In genomic region chr7:110651091-110651490, GRCm38 (mm10) we compare ENCODE assay signal across 24 mouse cellular contexts. TPM values are rescaled to one million over a fixed set of nuclear protein-coding genes. Genes with fewer than 3 reads are reported as not detected.
DNase-seq lines count a peak whose midpoint lies in the region; ATAC-seq lines count a peak whose summit lies in the region.
"Had no signal": no experiment of that assay in that cellular context is flagged by ENCODE, and none has a peak within 500 bp of the region (broad histone marks: within the 10 kb centered on the region; RNA-seq: fewer than 3 reads in every experiment).

No protein-coding gene starts in this region.

- H3K27ac ChIP-seq in liver, embryonic 11.5 days (ENCODE audit: low read depth, low read length): no peak overlapping the region
- H3K27ac ChIP-seq: embryonic facial prominence, embryonic 15.5 days; gastrocnemius, adult 2 months; hindbrain, embryonic 14.5 days; left cerebral cortex, adult 2 months; liver, embryonic 13.5 days had no signal

- 80% methylated on average over 6 of the region's 6 CpGs for WGBS in liver, embryonic 11.5 days

- H3K9me3 ChIP-seq in liver, embryonic 11.5 days (ENCODE audit: control insufficient read depth, low read length): peaks cover 5% of the 10 kb centered on the region; the same call in 1 of the 2 replicates
- H3K9me3 ChIP-seq: embryonic facial prominence, embryonic 15.5 days had no signal

- intact Hi-C loops in heart, postnatal 10 days (cut with DNase I): no loop called here

- H3K4me2 ChIP-seq in liver, embryonic 11.5 days: no peak overlapping the region
- H3K4me2 ChIP-seq: embryonic facial prominence, embryonic 15.5 days; heart, embryonic 12.5 days; hindbrain, embryonic 14.5 days; liver, embryonic 13.5 days had no signal

- DNase-seq in heart, postnatal 4 days: peak; percentile 42
- no peak for DNase-seq in heart, postnatal 10 days
- peak; percentile 68 for DNase-seq in urinary bladder, postnatal 14 days (ENCODE audit: low spot score)
- no peak for DNase-seq in urinary bladder, postnatal 25 days (ENCODE audit: low spot score)
- peak; percentile 80 for DNase-seq in kidney, adult 9 months
- peak; percentile 54 to 65 for DNase-seq in kidney, postnatal 4 days
- DNase-seq in layer of hippocampus, postnatal 14 days (ENCODE audit: low spot score in 2 of 2): no peak
- no peak for DNase-seq in liver, embryonic 11.5 days (ENCODE audit: low spot score)
- DNase-seq: adrenal gland, postnatal 25 days; B cell, adult 2 months; cerebellum, adult 18-20 months; gastrocnemius, adult 2 months; liver, embryonic 13.5 days; midbrain, embryonic 14.5 days; thymus, adult 18-20 months had no signal

- no peaks in the 10 kb centered on the region for H3K27me3 ChIP-seq in liver, embryonic 11.5 days (replicated peaks; ENCODE audit: control insufficient read depth, insufficient read depth, low read length)
- H3K27me3 ChIP-seq: embryonic facial prominence, embryonic 15.5 days; heart, embryonic 12.5 days; liver, embryonic 13.5 days; Patski had no signal

- H3K9ac ChIP-seq in liver, embryonic 11.5 days (ENCODE audit: low read depth, low read length): no peak overlapping the region
- H3K9ac ChIP-seq: embryonic facial prominence, embryonic 15.5 days; heart, embryonic 12.5 days; hindbrain, embryonic 14.5 days; liver, embryonic 13.5 days had no signal

- H3K4me1 ChIP-seq in liver, embryonic 11.5 days (replicated peaks; ENCODE audit: control insufficient read depth, insufficient read depth, low read length): no peaks in the 10 kb centered on the region; the same call in 1 of the 2 replicates
- H3K4me1 ChIP-seq: embryonic facial prominence, embryonic 15.5 days had no signal

- H3K36me3 ChIP-seq in liver, embryonic 11.5 days (ENCODE audit: control insufficient read depth, insufficient read depth, low read length): no peaks in the 10 kb centered on the region; the same call in 1 of the 2 replicates
- H3K36me3 ChIP-seq: embryonic facial prominence, embryonic 15.5 days; heart, embryonic 12.5 days; liver, embryonic 13.5 days had no signal

- ATAC-seq in liver, embryonic 11.5 days (replicated peaks; ENCODE audit: low FRiP score): no peak
- ATAC-seq: activated CD4-positive, CD25-positive, alpha-beta regulatory T cell, adult 4 months; Patski had no signal

- H3K4me3 ChIP-seq in liver, embryonic 11.5 days (ENCODE audit: low read depth, low read length): no peak overlapping the region
- H3K4me3 ChIP-seq: embryonic facial prominence, embryonic 15.5 days; gastrocnemius, adult 2 months; heart, embryonic 12.5 days; left cerebral cortex, adult 2 months; liver, embryonic 13.5 days; megakaryocyte, embryonic 14.5 days; myocyte had no signal

RNA-seq across cellular contexts. Expression of gene Adm, which starts 23.6 kb away (rescaled TPM):
- 10 to 100 TPM; 17.1 to 18.2 TPM for total RNA-seq in heart, postnatal 4 days (2021)
- total RNA-seq in heart, postnatal 10 days (2021): 10 to 100 TPM; 13.8 to 15.7 TPM
- total RNA-seq in layer of hippocampus, postnatal 14 days (2021): 1 to 10 TPM; 1.5 to 2.4 TPM
- polyA plus RNA-seq in liver, embryonic 11.5 days (2014; fragmentation: Nextera tagmentation; extraction: Ambion mirVana): 8.8 and 10.6 TPM in 2 replicates
- total RNA-seq: granulocyte monocyte progenitor cell, adult 5-6 weeks had no signal
- polyA plus RNA-seq: activated CD4-positive, CD25-positive, alpha-beta regulatory T cell, adult 4 months; Patski had no signal

RNA-seq across cellular contexts. Expression of gene Sbf2, which starts 36.4 kb away (rescaled TPM):
- total RNA-seq in heart, postnatal 4 days (2021): 10 to 100 TPM; 68.4 to 70.1 TPM
- total RNA-seq in heart, postnatal 10 days (2021): 10 to 100 TPM; 58.8 to 64.6 TPM
- total RNA-seq in layer of hippocampus, postnatal 14 days (2021): 10 to 100 TPM; 76.7 to 81.4 TPM
- 13.8 and 14.6 TPM in 2 replicates for polyA plus RNA-seq in liver, embryonic 11.5 days (2014; fragmentation: Nextera tagmentation; extraction: Ambion mirVana)

Comparison
In these comparisons a context has a peak if more than half of its experiments do, and no peak if none do; other contexts are left out.
1. DNase-seq: peak in heart, postnatal 4 days (single experiment), urinary bladder, postnatal 14 days (single experiment), kidney, adult 9 months (single experiment) and kidney, postnatal 4 days (2 of 2); none in heart, postnatal 10 days (0 of 2), urinary bladder, postnatal 25 days (single experiment), layer of hippocampus, postnatal 14 days (0 of 2) and liver, embryonic 11.5 days (single experiment).
2. RNA of gene Adm, which starts 23.6 kb away (total RNA-seq): 17.1 to 18.2 TPM in heart, postnatal 4 days and 13.8 to 15.7 TPM in heart, postnatal 10 days; 1.5 to 2.4 TPM in layer of hippocampus, postnatal 14 days; every median in the first group is over 4 times any median in the second.